Mouse (Mus musculus) mouse trophoblast stem cell (cell line): ENCODE measurements around the gene Pbx1.

ENCODE experiments used
- in situ Hi-C, 2 experiments: fragments of 300-500 bp; cut with MseI, MboI; formaldehyde crosslinking; loops; 2 replicates in 1 of 2; 3 replicates in 1 of 2; pipeline ENCODE4 v1.15.1; 2025

Pbx1 gene

DNA sequence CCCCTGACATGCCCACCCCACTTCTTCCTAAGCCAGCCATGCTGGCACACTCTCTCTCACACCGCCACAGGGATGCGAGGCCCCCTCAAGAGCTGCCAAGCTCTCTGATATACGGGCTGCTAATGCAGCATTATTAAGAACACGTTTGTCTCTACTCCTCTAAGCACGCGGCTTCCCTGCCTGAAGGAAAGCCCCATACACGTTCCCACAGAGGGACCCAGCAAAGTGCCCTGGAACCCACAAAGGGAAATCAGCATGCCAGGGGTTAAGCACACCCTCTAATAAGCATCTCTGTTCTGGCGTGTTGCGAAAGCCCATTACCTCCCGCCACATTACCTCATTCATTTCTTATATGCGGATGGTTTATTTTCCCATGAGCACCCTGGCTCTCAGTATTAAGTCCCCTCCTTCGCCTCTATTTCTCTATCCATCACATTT is 132.1 kb downstream of the Pbx1 start:
- in situ Hi-C loops, result no loop called here

DNA sequence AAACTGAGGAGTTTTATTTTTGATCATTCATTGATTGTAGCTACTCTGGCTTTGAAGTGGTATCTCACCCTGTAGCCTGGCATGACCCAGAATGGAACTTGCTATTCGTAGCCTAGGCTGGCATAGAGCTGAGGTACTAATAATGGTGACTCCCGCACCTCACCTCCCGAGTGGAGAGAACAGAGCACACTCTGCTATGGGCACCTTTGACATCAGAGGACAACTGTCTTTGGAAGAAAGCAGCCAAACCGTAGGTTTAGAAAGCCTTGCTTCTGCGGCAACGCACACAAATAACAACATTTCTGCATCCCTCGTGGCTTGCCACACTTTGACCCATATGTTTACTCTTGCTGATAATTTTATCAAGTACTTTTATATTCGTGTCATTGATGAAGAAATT is 132.9 kb downstream of the Pbx1 start:
- in situ Hi-C loops, result no loop called here

DNA sequence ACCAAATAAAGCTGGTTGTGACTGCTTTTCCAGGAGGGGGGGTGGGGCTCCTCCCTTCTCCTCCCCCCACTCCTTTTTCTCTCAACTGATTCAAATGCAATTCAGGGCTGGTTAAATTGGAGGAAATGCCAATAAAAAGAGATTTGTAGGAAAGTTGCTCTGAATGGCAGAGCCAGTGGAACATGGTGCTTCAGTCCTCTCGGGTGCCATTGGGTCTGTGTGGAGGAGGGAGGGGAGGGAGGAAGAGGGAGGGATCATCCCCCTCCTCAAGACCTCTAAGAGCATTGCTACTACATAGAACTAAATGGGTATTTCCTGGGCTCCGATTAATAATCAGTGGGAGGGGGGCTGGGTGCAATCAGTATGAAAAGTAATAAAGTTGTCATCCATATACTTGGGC is 135.8 kb downstream of the Pbx1 start:
- in situ Hi-C loops, result no loop called here

- in situ Hi-C loops, result no loop called here
These were observed 136.3 kb downstream of the Pbx1 start for GRCm38 (mm10) chr1:168295782-168296181.

DNA sequence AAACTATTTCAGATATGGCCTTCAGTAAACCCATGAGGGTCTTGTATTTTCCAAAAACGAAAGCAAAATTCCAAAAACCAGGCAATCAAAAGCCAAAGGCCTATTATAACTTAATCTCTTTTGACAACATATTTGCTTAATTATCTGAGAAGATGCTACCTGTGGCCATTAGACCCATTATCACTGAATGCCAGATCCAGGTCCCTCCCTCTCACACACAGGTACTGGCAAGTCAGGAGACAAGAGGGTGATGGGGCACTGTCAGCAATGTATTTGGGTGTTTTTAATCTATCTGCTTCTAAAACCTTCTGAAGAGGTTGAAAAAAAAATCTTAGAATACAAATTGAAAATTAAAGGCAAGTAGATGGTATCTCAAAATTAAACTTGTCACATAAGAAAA is 138.4 kb downstream of the Pbx1 start:
- in situ Hi-C loops, result no loop called here

GRCm38 (mm10) chr1:168292106-168292505 is 140.0 kb downstream of the Pbx1 start:
- in situ Hi-C loops, result no loop called here

DNA sequence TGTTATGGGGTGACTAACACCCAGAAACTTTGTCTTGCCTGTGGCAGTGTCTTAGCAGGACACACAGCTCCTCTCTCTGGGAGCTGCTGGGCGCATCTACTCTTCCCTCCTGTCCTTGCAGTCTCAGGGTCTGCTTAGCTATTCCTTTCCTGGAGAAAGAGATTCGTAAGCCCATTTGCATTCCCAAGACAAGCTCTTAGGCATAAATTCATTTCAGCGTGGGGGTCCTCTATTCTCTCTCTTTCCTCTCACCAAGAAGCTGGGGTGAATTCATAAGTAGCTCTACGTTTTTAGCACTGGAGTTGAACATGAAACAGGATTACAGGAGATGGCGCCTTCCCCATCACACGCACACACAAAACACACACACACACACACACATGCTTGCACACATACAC is 140.4 kb downstream of the Pbx1 start:
- in situ Hi-C loops, result no loop called here

GRCm38 (mm10) chr1:168291001-168291642 is 140.9 kb downstream of the Pbx1 start:
- in situ Hi-C loops, result no loop called here

DNA sequence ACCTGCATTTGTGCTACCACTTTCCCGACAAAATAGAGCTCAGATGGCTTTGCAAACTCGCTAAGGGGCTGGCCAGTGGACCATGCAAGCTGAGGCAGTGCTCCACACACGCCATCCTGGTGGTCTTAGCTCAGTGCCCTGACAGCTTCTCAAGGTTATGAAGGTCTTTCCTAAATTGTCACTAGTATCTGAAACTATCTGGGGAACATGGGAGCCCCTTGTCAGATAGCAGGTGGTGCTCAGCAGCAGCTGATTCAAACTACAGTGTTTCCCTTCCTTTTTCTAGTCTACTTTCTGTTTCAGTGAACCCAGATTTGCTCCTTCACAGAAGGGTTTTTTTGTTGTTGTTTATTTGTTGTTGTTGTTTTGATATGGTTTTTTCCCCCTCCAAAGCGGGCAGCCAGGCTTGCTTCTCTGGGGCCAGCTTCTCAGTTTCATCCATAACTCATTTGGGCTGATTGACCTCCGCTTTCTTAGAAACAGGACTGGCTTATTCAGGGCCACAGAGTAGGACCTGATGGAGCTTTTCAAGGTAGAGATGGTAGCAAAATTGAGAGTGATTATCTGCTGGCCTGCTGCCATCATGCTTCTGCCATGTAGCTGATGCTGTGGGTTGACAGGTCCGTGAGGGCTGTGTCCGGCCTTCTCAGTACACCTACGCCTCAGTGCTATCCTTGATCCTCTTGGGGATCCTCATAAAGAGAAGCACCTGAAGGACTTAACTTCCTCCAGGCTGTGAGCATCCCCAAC is 141.7 kb downstream of the Pbx1 start:
- in situ Hi-C loops, result no loop called here

GRCm38 (mm10) chr1:168288891-168289545 is 143.1 kb downstream of the Pbx1 start:
- in situ Hi-C loops, result no loop called here

- in situ Hi-C loops, result no loop called here
These were observed 144.1 kb downstream of the Pbx1 start for GRCm38 (mm10) chr1:168287843-168288591.

- in situ Hi-C loops, result no loop called here
These were observed 145.0 kb downstream of the Pbx1 start for GRCm38 (mm10) chr1:168286862-168287650.

GRCm38 (mm10) chr1:168284566-168285141 is 147.4 kb downstream of the Pbx1 start:
- in situ Hi-C loops, result no loop called here

- in situ Hi-C loops, result no loop called here
These were observed 148.1 kb downstream of the Pbx1 start for GRCm38 (mm10) chr1:168283841-168284565.

GRCm38 (mm10) chr1:168283421-168283820 is 148.6 kb downstream of the Pbx1 start:
- in situ Hi-C loops, result no loop called here

- in situ Hi-C loops, result no loop called here
These were observed 156.4 kb downstream of the Pbx1 start for GRCm38 (mm10) chr1:168275678-168276077.

DNA sequence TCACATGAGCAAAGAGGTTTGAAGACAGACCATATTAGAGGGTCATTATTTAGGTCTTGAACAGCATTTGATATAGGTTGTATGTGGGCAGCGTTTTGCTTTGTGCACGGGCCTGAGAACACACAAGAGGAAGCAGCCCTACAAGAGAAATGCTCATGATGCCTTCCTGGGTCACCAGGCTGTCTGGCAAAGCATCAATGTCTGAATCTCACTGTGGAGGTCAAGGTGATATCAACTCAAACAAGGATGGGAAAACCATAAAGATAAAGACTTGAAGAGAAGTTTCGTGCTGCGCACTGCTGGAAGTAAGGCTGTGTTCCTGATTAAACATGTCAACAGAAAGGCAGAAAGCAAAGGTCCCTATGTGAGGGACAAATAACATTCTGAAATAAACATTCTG is 157.8 kb downstream of the Pbx1 start:
- in situ Hi-C loops, result no loop called here

DNA sequence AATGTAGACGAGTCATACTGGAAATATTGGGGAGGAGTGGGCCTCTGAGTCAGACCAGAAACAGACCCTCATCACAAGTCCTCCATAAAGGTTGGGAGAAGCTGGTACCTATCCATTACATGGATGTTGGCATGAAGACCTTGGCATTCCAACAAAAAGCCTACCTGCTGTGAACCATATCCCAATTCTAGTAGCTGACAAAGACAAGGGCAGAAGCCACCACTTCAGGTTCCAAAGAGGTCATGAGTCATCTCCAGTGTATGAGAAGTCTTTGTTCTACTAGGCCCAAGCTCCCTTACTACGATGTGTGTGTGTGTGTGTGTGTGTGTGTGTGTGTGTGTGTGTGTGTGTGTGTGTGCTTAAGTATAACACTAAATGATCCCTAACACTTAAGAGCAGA is 160.0 kb downstream of the Pbx1 start:
- in situ Hi-C loops, result no loop called here

- in situ Hi-C loops, result no loop called here
These were observed 160.9 kb downstream of the Pbx1 start for GRCm38 (mm10) chr1:168271207-168271606.
